Mouse (Mus musculus): ENCODE results near the gene Col17a1. TPM values are rescaled to one million over a fixed set of nuclear protein-coding genes. Genes with fewer than 3 reads are reported as not detected.

Gene Col17a1
- polyA plus RNA-seq, 1 experiment from 2014 or later, result 1.1 TPM

Other genes with a start within 250 kb of the Col17a1 start
- gene Sh3pxd2a, start 227.7 kb downstream of the Col17a1 start, polyA plus RNA-seq (2014; fragmentation: Nextera tagmentation; extraction: Ambion mirVana), result 8.8 and 8.9 TPM in 2 replicates
- 53.5 and 60.1 TPM in 2 replicates for gene Stn1, start 154.6 kb downstream of the Col17a1 start, polyA plus RNA-seq (2014; fragmentation: Nextera tagmentation; extraction: Ambion mirVana)
- gene Slk, start 112.4 kb downstream of the Col17a1 start, polyA plus RNA-seq (2014; fragmentation: Nextera tagmentation; extraction: Ambion mirVana), result 21.1 and 24.5 TPM in 2 replicates
- 274 and 292 TPM in 2 replicates for gene Sfr1, start 39.6 kb upstream of the Col17a1 start, polyA plus RNA-seq (2014; fragmentation: Nextera tagmentation; extraction: Ambion mirVana)
- 313 and 340 TPM in 2 replicates for gene Gsto1, start 162.9 kb upstream of the Col17a1 start, polyA plus RNA-seq (2014; fragmentation: Nextera tagmentation; extraction: Ambion mirVana)
- gene Gsto2, start 173.4 kb upstream of the Col17a1 start, polyA plus RNA-seq (2014; fragmentation: Nextera tagmentation; extraction: Ambion mirVana), result 1.0 and 1.1 TPM in 2 replicates
- gene Cfap43, start 227.2 kb upstream of the Col17a1 start, polyA plus RNA-seq (2014; fragmentation: Nextera tagmentation; extraction: Ambion mirVana), result 0.11 TPM in 2 replicates
- gene Itprip, start 227.2 kb upstream of the Col17a1 start, polyA plus RNA-seq (2014; fragmentation: Nextera tagmentation; extraction: Ambion mirVana), result 9.9 and 13.0 TPM in 2 replicates
- not detected in 2 replicates for gene Cfap58, start 245.6 kb upstream of the Col17a1 start, polyA plus RNA-seq (2014; fragmentation: Nextera tagmentation; extraction: Ambion mirVana)

All from intestine, embryonic 14.5 days (tissue).